Mouse (Mus musculus) v-Abl transformed pro-B cells (cell line): ENCODE data around the gene Cadps2.

Experiments used
- in situ Hi-C, 2 experiments: fragments of 400-800 bp; cut with MboI; formaldehyde crosslinking; loops; one replicate each; pipeline ENCODE4 v1.15.1; 2025; ENCODE audit not compliant: unreplicated experiment in 2 of 2

The Cadps2 gene

DNA sequence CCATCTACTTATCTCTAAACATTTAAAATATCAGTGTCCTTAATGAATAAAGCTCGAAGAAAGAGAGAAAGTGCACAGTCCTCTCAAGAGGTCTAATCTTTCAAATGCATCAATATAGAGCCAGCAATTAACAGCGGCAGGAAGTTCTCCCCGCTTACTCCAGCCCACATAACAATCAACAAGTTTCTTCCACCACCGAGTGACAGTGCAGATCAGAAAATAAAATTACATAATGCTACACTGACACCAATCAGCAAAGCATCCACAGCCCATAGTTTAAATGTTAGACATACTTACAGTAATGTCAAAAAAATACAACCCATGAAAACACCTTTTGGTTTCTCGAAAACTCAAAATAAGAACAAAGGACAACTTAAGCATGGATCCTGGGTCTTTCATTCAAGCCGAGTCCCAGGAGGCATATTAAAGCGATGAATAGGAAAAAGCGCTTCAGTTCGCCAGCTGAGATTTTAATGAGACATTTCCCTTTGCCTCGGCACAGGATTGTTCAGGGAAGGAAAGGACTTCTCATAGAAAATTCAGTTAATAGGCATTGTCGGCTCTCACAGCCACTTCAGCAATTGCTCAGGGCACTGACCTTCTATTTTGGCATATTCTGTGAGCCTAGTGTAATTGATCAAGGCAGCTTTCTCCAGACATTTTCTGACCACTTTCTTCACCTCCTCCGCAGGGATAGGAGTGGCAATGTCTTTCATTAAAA, 456.8 kb downstream of the Cadps2 start:
- in situ Hi-C loops, result no loop called here

DNA sequence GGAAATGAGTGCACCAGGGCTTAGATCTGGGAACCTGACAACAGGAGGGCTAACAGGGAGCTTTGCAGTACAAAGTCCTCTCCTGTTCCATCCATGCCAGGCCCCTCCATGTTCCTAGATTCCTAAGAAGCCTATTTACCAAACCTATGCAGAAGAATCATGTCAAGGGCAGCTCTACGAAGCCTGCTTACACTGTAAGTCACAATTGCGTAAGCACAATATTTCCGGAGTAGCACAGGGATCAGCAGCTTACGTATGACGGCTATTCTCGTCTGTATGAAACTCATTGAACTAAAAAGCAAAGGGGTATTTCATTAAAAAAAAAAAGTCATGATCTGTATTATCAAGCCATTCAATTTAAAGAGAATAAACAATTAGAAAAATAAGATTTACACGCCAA, 462.9 kb downstream of the Cadps2 start:
- in situ Hi-C loops, result no loop called here

- in situ Hi-C loops, result no loop called here
Observed at GRCm38 (mm10) chr6:23361842-23362451, 477.3 kb downstream of the Cadps2 start.

- in situ Hi-C loops, result no loop called here
Observed at GRCm38 (mm10) chr6:23360596-23360995, 478.6 kb downstream of the Cadps2 start.

GRCm38 (mm10) chr6:23356141-23356540, 483.1 kb downstream of the Cadps2 start:
- in situ Hi-C loops, result no loop called here

DNA sequence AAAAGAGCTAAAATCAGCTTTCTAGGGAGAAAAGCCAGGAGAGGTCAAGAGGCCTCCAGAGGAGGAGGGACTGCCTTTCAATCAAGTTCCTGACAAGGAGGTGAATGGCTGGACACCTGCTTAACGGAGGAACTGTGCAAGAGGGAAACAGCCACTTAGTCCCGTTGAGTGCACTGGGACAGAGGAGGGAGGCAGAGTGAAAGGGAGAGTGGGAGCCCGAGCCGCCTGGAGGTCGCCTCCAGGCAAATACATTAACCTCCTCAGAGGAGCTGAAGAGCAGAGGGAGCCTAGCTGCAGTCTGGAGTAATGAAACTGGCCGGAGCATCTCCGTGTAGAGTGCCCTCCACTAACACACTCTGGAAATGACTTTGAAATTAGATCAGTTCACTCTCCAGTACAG, 485.7 kb downstream of the Cadps2 start:
- in situ Hi-C loops, result no loop called here

DNA sequence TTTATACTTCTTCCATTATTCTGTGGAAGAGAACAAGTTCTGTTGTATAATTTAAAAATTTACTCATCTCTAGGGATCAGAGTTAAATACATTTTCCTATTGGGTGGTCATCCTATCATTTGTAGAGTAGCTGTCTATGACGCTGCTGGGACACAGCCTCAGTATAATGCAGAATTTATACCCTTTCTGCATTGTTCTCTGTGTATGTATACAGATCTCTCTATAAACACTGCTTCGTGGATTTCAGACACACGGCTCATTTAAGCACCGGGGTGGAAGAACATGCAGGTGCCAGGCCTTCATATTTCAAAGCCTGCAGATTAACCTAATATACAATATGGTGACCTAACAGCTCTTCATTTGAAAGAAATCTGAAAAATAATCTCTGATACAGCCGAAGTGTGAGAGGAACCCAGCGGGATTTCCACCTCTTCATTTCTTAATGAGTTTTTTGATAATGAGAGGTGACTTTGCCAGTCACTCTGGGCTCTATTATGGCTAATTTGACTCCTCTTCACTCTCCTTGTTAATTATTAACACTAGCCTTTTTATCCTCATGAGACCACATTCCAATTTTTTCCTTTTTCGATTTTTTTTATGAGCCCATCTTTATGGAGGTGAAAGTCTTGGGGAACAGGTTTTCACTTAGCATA, 501.7 kb downstream of the Cadps2 start:
- in situ Hi-C loops, result no loop called here

GRCm38 (mm10) chr6:23314945-23315344, 524.3 kb downstream of the Cadps2 start:
- in situ Hi-C loops, result no loop called here

DNA sequence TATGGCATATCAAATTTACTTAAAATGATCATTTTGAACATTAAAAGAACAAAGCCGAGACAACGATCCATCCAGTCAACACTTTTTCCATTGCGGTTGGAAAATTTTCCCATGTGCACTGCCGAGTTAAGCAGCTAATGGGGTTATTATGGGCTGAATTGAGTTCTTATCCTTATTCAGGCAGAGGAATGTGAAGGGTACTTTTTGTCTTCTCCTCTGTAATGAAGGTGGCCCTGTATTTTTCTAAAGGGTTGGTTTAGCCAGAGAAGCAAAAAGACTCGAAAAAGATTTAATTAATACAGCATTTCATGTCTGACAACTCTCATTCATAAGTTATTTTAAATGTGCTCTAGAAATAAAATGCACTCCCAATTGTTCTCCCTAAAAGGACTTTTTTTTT, 524.9 kb downstream of the Cadps2 start:
- in situ Hi-C loops, result no loop called here

- in situ Hi-C loops, result no loop called here
Observed at GRCm38 (mm10) chr6:23306046-23306445, 533.2 kb downstream of the Cadps2 start.

DNA sequence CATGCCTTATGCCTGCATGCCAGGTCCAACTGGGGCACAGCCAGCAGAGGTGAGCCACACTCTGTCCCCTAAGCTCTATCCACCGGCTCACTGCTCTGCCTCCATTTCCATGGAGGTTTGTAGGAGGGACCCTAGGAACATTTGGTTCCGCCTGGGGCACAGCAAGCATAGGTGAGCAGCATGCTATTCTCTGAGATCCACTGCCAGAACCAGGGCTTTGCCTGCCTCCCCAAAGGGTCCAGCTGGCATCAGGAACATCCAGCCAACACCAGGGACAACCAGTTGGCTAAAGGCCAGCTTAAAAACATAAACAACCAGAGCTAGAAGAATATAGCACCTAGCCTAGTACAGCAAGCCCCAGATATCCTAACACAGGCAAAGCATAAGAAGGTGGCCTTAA, 540.6 kb downstream of the Cadps2 start:
- in situ Hi-C loops, result no loop called here

DNA sequence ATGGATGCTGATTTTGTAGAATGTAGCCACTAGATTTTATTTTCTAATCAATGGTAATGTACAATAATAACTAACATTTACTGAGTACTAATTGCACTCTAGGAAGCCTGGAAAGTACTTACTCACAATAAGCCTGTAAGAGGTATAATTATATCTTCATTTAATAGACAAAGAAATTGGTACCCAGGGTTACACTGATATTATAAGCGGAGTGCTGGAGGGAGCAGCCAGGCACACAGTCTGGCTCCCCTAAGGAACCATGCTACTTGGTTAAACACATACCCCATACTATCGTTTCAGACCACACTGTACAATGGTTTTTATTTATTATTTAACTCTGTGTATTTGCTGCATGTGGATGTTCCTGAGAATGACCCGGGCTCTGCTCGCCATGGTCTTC, 544.5 kb downstream of the Cadps2 start:
- in situ Hi-C loops, result no loop called here

DNA sequence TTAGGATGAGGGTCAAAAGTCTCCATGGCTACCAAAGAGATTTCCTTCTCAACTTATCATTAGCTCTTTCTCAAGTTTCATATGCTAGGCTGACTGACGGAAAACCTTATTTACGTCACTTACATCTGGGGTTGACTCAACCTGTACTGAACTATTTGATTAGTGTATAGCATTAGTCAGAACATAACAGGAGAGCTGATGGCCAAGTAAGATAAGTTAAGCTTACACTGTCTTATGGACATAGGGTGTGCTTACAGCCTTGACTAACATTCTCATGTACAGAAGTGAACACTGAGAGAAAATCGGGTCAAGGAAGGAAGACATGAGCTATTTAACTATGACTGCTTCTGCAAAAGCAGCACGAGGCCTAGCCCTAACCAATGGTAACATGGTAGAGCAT, 550.5 kb downstream of the Cadps2 start:
- in situ Hi-C loops, result no loop called here

DNA sequence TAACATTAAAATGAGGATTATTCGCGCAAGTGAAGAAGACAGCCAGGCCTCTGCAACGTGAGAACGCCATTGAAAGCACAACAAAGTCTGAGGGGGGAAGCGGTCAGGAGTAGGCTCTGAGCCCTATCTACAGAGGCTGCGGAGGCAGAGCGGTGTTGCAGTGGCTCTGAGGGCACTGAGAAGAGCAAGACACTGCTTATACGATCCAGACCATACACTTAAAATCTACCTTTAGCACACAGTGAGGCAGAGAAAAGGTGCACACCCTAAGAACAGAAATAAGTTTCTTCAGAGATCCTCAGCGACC, 557.8 kb downstream of the Cadps2 start:
- in situ Hi-C loops, result no loop called here

- in situ Hi-C loops, result no loop called here
Observed at GRCm38 (mm10) chr6:23280811-23281513, 558.3 kb downstream of the Cadps2 start.

DNA sequence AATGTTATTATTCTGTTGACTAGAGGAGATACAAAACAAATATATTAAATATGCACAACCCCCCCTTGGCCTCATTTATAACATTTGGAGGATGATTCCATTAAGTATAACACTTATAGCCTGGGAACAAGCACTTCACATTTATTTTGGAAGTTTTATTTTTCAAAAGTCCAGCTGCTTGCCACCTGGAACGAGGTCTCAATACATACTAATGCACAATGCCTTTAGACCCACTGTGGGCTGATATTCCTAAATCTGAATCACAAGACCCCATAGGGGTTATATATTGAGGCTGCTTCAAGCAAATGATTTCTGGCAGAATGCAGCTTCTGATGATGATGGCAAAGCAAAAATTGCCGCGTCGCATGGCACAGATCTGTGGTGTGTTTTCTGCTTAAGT, 565.7 kb downstream of the Cadps2 start:
- in situ Hi-C loops, result no loop called here

DNA sequence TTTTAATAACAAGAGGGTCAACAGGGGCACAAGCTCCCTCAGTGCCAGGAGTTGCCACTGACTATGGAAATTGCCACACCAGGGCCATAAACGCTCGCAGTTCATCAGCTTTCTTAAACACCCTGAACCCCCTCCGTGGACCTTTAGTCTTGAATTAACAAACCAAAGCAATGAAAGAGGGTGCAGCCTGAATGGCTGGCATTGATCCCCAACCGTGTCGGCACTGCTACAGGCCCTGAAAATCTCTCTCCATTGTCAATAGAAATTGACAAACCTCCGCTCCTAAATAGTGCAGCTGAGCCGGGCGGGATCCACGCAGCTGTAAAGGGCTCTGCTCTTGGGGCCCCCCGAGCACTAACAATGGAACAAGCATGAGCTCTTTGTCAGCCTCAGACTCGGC, 566.2 kb downstream of the Cadps2 start:
- in situ Hi-C loops, result no loop called here

GRCm38 (mm10) chr6:23272542-23272941, 566.7 kb downstream of the Cadps2 start:
- in situ Hi-C loops, result no loop called here

DNA sequence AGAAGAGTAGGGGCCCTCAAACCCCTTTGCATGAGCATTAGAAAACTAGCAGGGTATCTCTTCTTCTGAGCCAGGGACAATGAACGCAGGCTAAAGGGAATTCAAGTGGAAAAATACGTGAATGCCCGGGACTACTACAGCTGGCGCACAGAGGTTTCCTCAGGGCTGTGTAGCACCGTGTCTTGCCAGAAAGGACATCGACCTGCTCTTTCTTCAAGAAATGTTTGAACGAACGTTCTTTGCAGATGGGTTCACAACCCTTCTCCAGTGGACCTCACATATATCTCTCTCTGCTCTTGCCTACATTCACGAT, 578.5 kb downstream of the Cadps2 start:
- in situ Hi-C loops, result no loop called here

- in situ Hi-C loops, result no loop called here
Observed at GRCm38 (mm10) chr6:23260016-23260737, 579.0 kb downstream of the Cadps2 start.

DNA sequence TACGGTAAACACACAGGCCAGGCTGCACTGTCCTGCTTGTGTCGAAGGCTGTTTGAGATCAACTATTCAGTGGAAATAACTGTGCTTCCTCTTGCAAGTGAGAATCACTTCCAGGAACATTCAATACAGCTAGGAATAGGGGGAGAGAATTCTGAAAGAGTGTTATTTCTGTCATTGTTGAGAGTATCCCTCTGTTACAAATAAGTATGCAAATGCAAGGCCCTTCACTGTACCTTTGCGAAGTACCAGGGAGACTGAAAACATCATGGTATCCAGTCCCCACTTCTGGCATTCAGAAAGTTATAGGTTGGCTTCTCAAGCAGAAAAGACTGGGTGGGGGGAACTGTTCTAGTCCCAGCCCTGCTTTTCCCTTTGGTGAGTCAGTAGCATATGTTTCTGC, 581.2 kb downstream of the Cadps2 start:
- in situ Hi-C loops, result no loop called here
